Mouse (Mus musculus) kidney, adult 18-20 months (tissue): ENCODE results near the gene Cnn2.

Source experiments
- DNase-seq: peaks from one replicate; pipeline ENCODE4 v3.0.0; 2021

The Cnn2 gene

DNA sequence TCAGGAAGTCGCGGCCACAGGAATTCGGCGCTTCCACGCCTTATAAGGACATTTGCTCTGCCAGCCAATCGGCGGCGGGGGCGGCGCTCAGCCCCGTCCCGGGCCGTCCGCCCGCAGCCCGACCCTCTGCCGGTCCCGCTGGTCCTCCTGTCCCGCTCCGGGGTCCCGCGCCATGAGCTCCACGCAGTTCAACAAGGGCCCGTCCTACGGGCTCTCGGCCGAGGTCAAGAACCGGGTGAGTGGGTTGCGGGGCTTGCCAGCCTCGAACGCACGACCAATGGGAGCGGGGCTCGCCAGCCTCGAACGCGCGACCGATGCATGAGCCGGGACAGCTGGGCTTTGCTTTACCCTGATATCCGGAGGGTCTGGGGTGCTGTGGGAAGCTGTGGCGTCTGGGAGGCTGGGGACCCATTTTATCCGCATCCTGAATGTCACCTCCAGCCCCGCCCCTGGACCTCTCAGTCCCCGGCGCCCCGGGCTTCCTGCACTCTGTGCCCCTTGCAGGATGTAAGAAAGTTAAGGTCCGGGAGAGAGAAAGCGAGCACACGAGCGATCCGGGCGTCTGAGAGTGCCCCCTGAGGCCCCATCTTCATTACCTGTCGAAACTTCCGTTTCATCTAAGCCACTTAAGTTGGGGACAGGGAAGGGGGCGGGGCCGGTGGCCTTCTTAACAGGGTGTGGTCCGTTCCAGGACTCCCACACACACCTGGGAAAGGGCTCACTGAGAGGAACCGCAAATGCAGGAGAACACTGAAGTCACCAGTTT lies at the start of gene Cnn2:
TSS of gene Cnn2 (plus strand) at position 79 of the 766 bp plus-strand sequence.
- DNase-seq = peak; percentile 63

- DNase-seq = no peak
These were observed 47.6 kb upstream of the Cnn2 start for GRCm38 (mm10) chr10:79940749-79941148.

- no peak for DNase-seq
These were observed 45.4 kb upstream of the Cnn2 start for GRCm38 (mm10) chr10:79942988-79943387.

DNA sequence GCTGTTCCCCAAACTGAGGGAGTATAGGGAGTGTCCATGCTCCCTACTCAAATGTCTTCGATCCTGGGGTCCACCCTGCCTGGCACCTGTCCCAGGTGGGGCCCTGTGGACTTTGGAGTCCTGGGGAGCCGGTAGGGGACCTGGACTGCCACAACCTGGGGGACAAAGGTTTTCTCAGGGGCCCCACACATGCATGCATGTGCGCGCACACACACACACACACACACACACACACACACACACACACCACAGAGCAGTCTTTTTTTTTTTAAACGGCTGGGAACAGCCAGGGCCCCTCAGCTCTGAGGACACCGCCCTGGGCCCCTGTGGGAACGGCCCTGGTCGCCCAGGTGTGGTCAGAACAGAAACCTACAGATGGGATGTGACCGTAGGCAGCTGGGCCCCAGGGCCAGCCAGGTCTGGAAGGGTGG lies 44.9 kb upstream of the Cnn2 start:
- no peak for DNase-seq

DNA sequence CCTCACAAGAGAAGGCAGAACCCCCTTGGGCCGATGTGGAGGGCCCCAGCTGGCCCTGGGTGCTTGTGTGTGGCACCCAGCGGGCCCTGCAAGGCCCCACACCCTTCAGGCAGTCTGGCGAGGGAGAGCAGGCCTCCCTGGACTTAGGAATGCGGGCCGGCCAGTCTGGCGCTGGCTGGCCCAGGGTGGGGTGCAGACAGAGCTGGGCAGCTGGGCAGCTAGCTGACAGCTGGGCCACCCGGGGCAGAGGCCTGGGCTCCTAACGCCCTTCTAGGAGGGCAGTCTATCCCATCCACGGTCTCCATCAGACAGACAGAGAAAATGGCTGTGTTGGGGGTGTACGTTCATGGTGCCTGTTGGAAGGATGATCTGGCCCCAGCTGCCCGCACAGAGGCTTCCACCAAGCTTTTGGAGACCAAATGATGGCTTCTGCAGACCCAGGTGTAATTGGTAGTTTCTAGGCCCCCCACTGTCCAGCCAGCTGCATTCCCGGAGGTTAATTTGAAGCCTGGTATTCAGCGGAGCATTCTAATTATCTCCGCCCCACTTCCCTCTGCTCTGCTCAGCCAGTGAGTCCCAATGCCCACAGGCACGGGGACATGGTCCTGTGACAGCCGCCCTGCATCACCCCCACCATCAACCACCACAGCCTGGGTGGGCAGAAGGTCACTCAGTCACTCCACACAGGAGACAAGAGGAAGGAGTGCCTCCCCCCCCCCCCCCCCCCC lies 42.7 kb upstream of the Cnn2 start:
- DNase-seq = peak; percentile 71

GRCm38 (mm10) chr10:79946752-79947322 lies 41.5 kb upstream of the Cnn2 start:
- DNase-seq = no peak

- DNase-seq = no peak
These were observed 40.9 kb upstream of the Cnn2 start for GRCm38 (mm10) chr10:79947502-79947901.

GRCm38 (mm10) chr10:79949873-79950272 lies 38.5 kb upstream of the Cnn2 start:
- no peak for DNase-seq

DNA sequence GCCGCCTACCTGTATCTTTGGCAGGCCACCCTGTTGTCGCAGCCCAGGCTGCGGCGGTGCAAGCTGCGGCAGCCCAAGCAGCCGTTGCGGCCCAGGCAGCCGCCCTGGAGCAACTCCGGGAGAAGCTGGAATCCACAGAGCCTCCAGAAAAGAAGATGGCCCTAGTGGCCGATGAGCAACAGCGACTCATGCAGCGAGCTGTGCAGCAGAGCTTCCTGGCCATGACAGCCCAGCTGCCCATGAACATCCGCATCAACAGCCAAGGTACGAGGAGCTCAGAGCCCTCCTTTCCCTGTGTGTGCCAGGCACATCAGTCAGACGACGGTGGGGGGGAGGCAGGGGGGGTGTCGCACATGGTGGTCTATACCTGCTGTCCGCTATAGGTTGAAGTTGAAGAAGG lies 37.7 kb upstream of the Cnn2 start:
- no peak for DNase-seq

GRCm38 (mm10) chr10:79953946-79954345 lies 34.4 kb upstream of the Cnn2 start:
- peak; percentile 63 for DNase-seq

DNA sequence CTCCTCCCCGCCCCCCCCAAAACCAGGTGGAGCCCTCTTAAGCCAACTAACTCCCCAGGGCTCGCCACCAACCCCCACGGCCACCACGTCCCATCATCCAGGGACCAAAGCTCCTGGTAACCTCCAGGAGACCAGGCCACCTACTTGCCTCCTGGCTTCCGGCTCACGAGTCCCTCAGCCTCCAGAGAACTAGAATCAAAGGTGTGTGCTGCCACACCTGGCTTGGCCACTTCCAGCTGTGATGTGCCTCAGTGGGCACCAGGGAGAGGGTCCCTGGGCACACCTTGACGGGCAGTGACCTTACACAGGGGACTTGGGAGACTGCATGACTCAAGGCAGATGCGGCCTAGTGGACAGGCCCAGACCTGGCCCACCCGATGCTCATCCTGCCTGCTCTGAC lies 32.7 kb upstream of the Cnn2 start:
- DNase-seq = no peak

DNA sequence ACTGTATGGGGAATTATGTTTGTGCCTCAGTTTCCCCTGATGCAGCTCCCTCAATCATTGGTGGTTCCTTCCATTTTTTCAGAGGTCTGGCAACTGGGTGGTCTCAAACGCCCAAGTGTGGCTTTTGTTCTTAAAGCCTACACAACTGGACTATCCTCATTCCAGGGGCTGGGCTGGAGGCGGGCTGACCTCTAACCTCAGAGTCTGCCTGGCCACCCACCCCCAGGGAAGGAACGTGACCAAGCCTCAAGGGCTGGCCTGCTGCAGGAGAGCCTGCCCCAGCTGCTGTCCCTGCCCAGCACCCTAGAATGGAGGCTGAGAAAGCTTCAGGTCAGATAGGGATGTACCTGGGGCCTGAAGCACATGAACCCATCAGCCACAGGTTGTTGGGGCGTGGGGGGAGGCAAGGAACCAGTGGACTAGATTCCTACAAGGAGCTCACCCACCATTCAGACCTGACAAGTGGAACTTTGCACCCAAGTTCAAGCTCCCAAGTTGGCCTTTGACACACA lies 31.7 kb upstream of the Cnn2 start:
- no peak for DNase-seq

GRCm38 (mm10) chr10:79958140-79958816 lies 30.1 kb upstream of the Cnn2 start:
- DNase-seq = peak; percentile 91

GRCm38 (mm10) chr10:79959412-79959811 lies 29.0 kb upstream of the Cnn2 start:
- peak; percentile 55 for DNase-seq

DNA sequence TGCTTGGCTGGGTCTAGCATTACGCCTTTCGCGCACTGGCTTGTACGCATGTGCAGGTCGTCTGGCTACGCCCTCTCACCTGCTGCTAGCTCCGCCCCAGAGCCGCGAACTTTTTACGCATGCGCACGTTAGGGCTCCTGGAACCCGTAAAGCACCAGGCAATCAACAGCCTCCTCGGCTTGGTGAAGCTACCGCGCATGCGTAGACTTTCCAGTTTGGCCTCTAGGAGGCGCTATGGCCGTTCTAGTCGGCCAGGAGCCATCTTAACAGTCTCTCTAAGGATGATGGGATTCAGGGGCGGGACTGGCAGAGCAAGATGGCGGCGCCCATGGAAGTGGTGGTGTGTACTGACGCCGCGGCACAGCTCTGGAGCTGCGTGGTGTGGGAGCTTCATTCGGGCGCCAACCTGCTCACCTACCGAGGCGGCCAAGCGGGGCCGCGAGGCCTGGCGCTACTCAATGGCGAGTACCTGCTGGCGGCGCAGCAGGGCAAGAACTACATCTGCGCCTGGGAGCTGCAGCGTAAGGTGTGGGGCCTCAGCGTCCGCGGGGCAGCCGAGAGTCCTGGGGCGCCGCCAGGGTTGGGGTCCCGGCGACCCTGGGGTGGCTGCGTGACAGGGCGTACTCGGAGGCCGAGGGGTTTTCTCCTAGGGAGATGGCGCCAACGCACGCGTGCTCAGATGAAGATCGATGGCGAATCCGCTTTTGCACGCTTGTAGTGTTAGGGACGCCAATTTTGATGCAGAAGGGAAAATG lies 28.4 kb upstream of the Cnn2 start, which contains the start of gene Wdr18:
TSS of gene Wdr18 (plus strand) at position 306 of the 755 bp plus-strand sequence.
- DNase-seq = peak; percentile 99

DNA sequence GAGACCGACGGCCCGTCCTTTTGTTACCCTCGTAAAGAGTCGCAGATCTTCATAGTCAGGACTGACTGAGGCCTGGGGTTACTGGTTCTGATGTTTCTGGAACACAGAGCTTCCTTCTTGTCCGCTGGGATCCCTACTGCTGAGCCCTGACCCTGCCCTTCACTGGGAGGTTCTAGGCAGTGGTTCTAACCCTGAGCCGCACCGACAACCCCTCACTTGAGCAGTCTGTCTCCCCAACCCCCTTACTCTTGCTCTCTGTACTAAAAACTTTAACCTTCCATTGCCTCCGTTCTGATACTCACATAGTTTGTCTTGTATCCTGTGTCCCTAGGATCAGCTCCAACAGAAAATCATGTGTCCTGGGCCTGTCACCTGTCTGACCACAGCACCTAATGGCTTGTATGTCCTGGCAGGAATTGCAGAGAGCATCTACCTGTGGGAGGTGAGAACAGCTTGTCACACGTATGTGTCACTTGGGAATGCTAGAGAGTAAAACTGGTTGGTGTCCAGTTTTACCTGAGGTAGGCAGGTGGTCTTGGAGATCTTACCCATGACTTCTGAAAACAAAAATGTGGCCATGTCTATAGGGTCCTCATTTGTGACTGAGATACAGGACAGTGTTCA lies 27.6 kb upstream of the Cnn2 start:
- DNase-seq = no peak

GRCm38 (mm10) chr10:79964727-79965126 lies 23.7 kb upstream of the Cnn2 start:
- DNase-seq = no peak

DNA sequence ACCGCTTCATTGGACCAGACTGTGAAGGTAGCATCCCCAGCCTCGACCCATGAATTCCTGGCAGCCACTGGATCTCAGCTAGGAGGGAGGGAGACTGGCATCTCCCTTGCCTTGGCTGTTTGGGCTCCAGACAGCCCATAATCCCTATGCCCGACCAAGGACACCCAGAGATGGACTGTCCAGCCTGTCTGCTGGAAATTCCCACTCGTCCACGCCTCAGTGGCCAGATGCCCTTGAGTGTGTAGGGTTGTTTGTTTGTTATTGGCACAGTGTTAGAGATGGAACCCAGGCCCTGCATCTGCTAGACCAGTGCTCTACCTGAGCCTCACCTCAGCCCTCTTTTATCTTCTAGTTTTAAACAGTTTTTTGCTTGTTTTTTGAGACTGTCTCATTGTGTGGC lies 23.1 kb upstream of the Cnn2 start:
- no peak for DNase-seq

DNA sequence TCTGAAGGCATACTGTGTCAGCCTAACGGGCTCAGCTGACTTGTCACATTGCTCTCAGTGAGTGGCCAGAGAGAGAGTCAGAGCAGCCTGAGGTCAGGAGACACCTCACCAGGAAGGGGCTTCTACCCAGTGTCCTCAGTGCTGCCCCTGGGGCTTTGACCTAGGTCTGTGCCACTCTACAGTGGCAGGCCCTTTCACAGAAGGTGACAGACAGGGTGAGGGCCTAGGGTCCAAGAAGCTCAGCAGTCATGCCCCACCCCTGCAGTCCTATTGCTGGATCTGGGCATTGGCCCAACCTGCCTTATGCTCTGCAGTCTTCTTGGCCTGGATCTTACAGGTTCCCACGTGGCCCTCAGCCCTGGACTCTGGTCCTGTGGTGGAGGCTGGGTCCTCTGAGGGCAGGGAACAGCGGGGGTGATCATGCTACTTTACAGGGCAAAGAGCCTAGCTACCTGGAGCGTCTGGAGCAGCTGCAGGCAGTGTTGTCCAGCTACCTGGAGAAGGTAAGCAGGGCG lies 21.4 kb upstream of the Cnn2 start:
- DNase-seq = peak; percentile 81

DNA sequence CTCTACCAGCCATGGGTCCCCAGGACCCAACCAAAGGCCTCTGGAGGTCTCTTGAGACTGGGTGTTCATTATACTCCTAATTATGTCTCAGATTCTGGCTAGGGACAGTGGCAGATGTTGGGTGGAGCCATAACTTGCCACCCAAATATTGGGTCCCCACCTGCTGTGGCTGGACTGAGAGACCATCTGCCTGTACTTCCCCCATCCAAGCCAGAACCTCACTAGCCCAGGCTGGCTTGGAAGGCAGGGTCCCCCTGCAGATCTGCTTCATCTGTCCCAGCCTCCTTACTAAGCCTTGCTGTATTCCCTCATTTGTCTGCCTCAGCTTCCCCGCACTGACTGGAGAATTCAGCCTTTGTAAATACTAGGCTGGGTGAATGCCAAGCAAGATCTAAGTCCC lies 20.2 kb upstream of the Cnn2 start:
- no peak for DNase-seq

DNA sequence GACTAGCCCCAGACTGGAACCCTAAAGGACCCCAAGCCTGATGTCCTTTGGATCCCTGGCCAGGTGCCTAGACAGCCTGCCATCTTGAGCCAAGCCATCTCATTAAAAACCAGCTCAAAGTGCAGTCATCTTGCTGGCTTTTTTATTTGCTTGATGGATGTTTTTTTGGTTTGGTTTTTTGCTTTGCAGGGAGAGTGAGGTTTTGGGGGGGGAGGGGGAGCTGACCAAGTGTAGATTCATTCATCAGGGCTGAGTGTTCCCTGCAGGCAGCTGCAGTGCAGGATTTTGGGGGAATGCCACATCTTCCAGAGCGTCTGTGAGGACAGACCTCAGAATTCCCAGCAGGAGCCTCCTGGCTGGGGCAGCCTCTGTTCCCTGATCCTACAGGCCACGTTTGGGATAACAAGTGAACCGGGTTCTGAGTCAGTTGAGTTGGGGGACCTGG lies 19.2 kb upstream of the Cnn2 start:
- DNase-seq = peak; percentile 62
